Comparison of ENCODE assay signal across 8 mouse cellular contexts in the genomic region with DNA sequence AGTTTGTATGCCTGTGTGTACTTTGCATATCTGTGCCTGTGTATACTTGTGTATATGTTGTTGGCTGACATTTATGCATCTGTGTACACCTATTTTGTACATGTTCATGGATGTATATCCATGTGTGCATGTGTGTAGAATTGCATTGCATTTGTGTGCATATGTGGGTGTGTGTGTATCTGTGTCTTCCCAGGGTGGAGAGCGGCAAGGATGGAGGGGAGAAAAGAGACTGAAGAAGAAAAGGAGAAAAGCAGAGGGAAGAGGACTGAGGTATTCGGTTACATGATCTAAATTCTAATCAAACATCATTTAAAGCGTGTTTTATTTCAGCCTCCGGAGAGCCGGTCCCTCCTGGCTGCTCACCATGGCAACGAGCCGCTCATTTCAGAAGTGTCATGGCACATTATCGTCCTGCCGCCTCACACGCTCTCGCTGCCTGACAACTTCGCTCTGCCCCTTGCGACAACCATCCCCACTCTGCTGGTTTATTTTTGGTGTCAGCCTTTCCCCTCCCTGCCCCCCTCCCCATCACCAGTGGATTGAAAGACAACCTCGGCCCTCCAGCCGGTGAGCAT. TPM values are rescaled to one million over a fixed set of nuclear protein-coding genes. Genes with fewer than 3 reads are reported as not detected.
DNase-seq lines count a peak whose midpoint lies in the region; ATAC-seq and TF ChIP-seq lines count a peak whose summit lies in the region.

No protein-coding gene starts in this region.

- DNase-seq in brain, embryonic 18.5 days (ENCODE audit: low read depth, low spot score), result peak; percentile 54
- DNase-seq in midbrain, embryonic 11.5 days (ENCODE audit: low spot score, missing footprints), result peak; percentile 94
- no peak for DNase-seq in spleen, postnatal 10 days (ENCODE audit: low spot score in 2 of 2)
- DNase-seq in kidney, adult 2 months, result no peak
- no peak for DNase-seq in kidney, postnatal 4 days

- peaks cover 59% of the 10 kb centered on the region for H3K27me3 ChIP-seq in embryonic facial prominence, embryonic 13.5 days
- H3K27me3 ChIP-seq in hindbrain, embryonic 15.5 days, result no peaks in the 10 kb centered on the region
- H3K27me3 ChIP-seq in midbrain, embryonic 11.5 days (ENCODE audit: control insufficient read depth, insufficient read depth, low read length), result peaks cover 5% of the 10 kb centered on the region; the same call in 1 of the 2 replicates
- H3K27me3 ChIP-seq in kidney, adult 2 months (replicated peaks; ENCODE audit: control insufficient read depth, insufficient read depth, low read length), result no peaks in the 10 kb centered on the region
- peaks cover 18% of the 10 kb centered on the region for H3K27me3 ChIP-seq in kidney, embryonic 16.5 days (ENCODE audit: insufficient read depth, low read length)

- no peak for TF ChIP-seq POLR2A in kidney, adult 2 months (IDR thresholded peaks at IDR 0.05; ENCODE audit: low read depth, low read length)

- H3K9me3 ChIP-seq in embryonic facial prominence, embryonic 13.5 days, result no peaks in the 10 kb centered on the region
- no peaks in the 10 kb centered on the region for H3K9me3 ChIP-seq in hindbrain, embryonic 15.5 days
- H3K9me3 ChIP-seq in midbrain, embryonic 11.5 days (ENCODE audit: control insufficient read depth, low read length), result no peaks in the 10 kb centered on the region
- no peaks in the 10 kb centered on the region for H3K9me3 ChIP-seq in kidney, embryonic 16.5 days (ENCODE audit: low read length)

- ATAC-seq in embryonic facial prominence, embryonic 13.5 days (ENCODE audit: insufficient number of reproducible peaks, insufficient read depth, low FRiP score, low TSS enrichment, low read depth), result no peak
- ATAC-seq in hindbrain, embryonic 15.5 days (ENCODE audit: low FRiP score, low read depth), result peak; percentile 80
- peak; percentile 84 for ATAC-seq in midbrain, embryonic 11.5 days (ENCODE audit: low FRiP score)
- ATAC-seq in kidney, embryonic 16.5 days (ENCODE audit: low FRiP score, low TSS enrichment), result no peak

- peak overlapping the region; percentile 27; the same call in 1 of the 2 replicates for H3K9ac ChIP-seq in embryonic facial prominence, embryonic 13.5 days
- no peak overlapping the region for H3K9ac ChIP-seq in hindbrain, embryonic 15.5 days
- no peak overlapping the region for H3K9ac ChIP-seq in midbrain, embryonic 11.5 days (ENCODE audit: low read length)
- no peak overlapping the region for H3K9ac ChIP-seq in kidney, embryonic 16.5 days (replicated peaks; ENCODE audit: low read length)

- no peak for TF ChIP-seq CTCF in kidney, adult 2 months (conservative IDR thresholded peaks at IDR 0.05; ENCODE audit: insufficient read depth, insufficient read length, low read depth, low read length)

- peak overlapping the region; percentile 24; the same call in 1 of the 2 replicates for H3K4me2 ChIP-seq in embryonic facial prominence, embryonic 13.5 days
- H3K4me2 ChIP-seq in hindbrain, embryonic 15.5 days, result peak overlapping the region; percentile 45
- peak overlapping the region; percentile 25; the same call in 1 of the 2 replicates for H3K4me2 ChIP-seq in midbrain, embryonic 11.5 days
- H3K4me2 ChIP-seq in kidney, embryonic 16.5 days (replicated peaks; ENCODE audit: low read depth, low read length), result no peak overlapping the region

- 11% methylated on average over 15 of the region's 15 CpGs for WGBS in embryonic facial prominence, embryonic 13.5 days
- 5% methylated on average over 15 of the region's 15 CpGs for WGBS in hindbrain, embryonic 15.5 days
- 13% methylated on average over 15 of the region's 15 CpGs for WGBS in midbrain, embryonic 11.5 days
- WGBS in kidney, adult 2 months, result 29% methylated on average over 15 of the region's 15 CpGs
- WGBS in kidney, embryonic 16.5 days, result 21% methylated on average over 15 of the region's 15 CpGs

- H3K36me3 ChIP-seq in embryonic facial prominence, embryonic 13.5 days, result no peaks in the 10 kb centered on the region
- no peaks in the 10 kb centered on the region for H3K36me3 ChIP-seq in hindbrain, embryonic 15.5 days
- no peaks in the 10 kb centered on the region for H3K36me3 ChIP-seq in midbrain, embryonic 11.5 days (ENCODE audit: control insufficient read depth, insufficient read depth, low read length)
- H3K36me3 ChIP-seq in kidney, adult 2 months (ENCODE audit: control insufficient read depth, insufficient read depth, low read length), result no peaks in the 10 kb centered on the region
- H3K36me3 ChIP-seq in kidney, embryonic 16.5 days (ENCODE audit: insufficient read depth, low read length), result no peaks in the 10 kb centered on the region

- H3K4me3 ChIP-seq in embryonic facial prominence, embryonic 13.5 days, result no peak overlapping the region
- H3K4me3 ChIP-seq in hindbrain, embryonic 15.5 days, result no peak overlapping the region
- no peak overlapping the region for H3K4me3 ChIP-seq in midbrain, embryonic 11.5 days (ENCODE audit: low read depth, low read length)
- no peak overlapping the region for H3K4me3 ChIP-seq in kidney, adult 2 months (ENCODE audit: insufficient read depth, low read depth, low read length)
- H3K4me3 ChIP-seq in kidney, embryonic 16.5 days (ENCODE audit: low read length), result no peak overlapping the region

- H3K27ac ChIP-seq in embryonic facial prominence, embryonic 13.5 days, result no peak overlapping the region
- peak overlapping the region; percentile 74 for H3K27ac ChIP-seq in hindbrain, embryonic 15.5 days (replicated peaks)
- H3K27ac ChIP-seq in midbrain, embryonic 11.5 days (ENCODE audit: low read depth, low read length), result peak overlapping the region; percentile 9; the same call in 1 of the 2 replicates
- no peak overlapping the region for H3K27ac ChIP-seq in kidney, adult 2 months (ENCODE audit: insufficient read depth, low read depth, low read length)
- no peak overlapping the region for H3K27ac ChIP-seq in kidney, embryonic 16.5 days (ENCODE audit: low read length)

- peaks cover 22% of the 10 kb centered on the region for H3K4me1 ChIP-seq in embryonic facial prominence, embryonic 13.5 days
- peaks cover 48% of the 10 kb centered on the region for H3K4me1 ChIP-seq in hindbrain, embryonic 15.5 days (replicated peaks)
- peaks cover 31% of the 10 kb centered on the region for H3K4me1 ChIP-seq in midbrain, embryonic 11.5 days (ENCODE audit: control insufficient read depth, insufficient read depth, low read length)
- peaks cover 3% of the 10 kb centered on the region; the same call in 1 of the 2 replicates for H3K4me1 ChIP-seq in kidney, adult 2 months (ENCODE audit: control insufficient read depth, insufficient read depth, low read length)
- H3K4me1 ChIP-seq in kidney, embryonic 16.5 days (ENCODE audit: insufficient read depth, low read length), result peaks cover 19% of the 10 kb centered on the region

RNA-seq across cellular contexts. Expression of a gene that starts 58.6 kb away (rescaled TPM):
- polyA plus RNA-seq in embryonic facial prominence, embryonic 13.5 days (2015; fragmentation: Nextera tagmentation; extraction: Ambion mirVana), result 10.3 and 10.4 TPM in 2 replicates
- polyA plus RNA-seq in hindbrain, embryonic 15.5 days (2015; fragmentation: Nextera tagmentation; extraction: Ambion mirVana), result 20.0 TPM in 2 replicates
- polyA plus RNA-seq in midbrain, embryonic 11.5 days (2014; fragmentation: Nextera tagmentation; extraction: Ambion mirVana), result 10.3 and 11.4 TPM in 2 replicates
- 9.3 and 10.3 TPM in 2 replicates for polyA plus RNA-seq in kidney, adult 2 months (2012; rRNA removed)
- 12.3 and 15.5 TPM in 2 replicates for polyA plus RNA-seq in kidney, embryonic 16.5 days (2015; fragmentation: Nextera tagmentation; extraction: Ambion mirVana)

Comparison
In these comparisons a context has a peak if more than half of its experiments do, and no peak if none do; other contexts are left out.
1. DNase-seq: peak in brain, embryonic 18.5 days (single experiment) and midbrain, embryonic 11.5 days (single experiment); none in spleen, postnatal 10 days (0 of 2), kidney, adult 2 months (single experiment) and kidney, postnatal 4 days (0 of 2).
2. ATAC-seq: peak in hindbrain, embryonic 15.5 days (single experiment) and midbrain, embryonic 11.5 days (single experiment); none in embryonic facial prominence, embryonic 13.5 days (single experiment) and kidney, embryonic 16.5 days (single experiment).
3. H3K27ac ChIP-seq: peak in hindbrain, embryonic 15.5 days (single experiment) and midbrain, embryonic 11.5 days (single experiment); none in embryonic facial prominence, embryonic 13.5 days (single experiment), kidney, adult 2 months (single experiment) and kidney, embryonic 16.5 days (single experiment).